Mouse (Mus musculus): ENCODE data around the gene Adora1. TPM values are rescaled to one million over a fixed set of nuclear protein-coding genes. Genes with fewer than 3 reads are reported as not detected.

The Adora1 gene
- polyA plus RNA-seq, 1 experiment from 2014 or later: 14.0 TPM

GRCm38 (mm10) chr1:134233681-134234454, 1.4 kb downstream of the Adora1 start:
- Histone ChIP-seq H3K36me3 (ENCODE audit: control insufficient read depth, insufficient read depth, low read length) (no peaks in the 10 kb centered on the region), H3K9ac (replicated peaks; ENCODE audit: low read depth, low read length) (peak overlapping the region; percentile 63), H3K27ac (ENCODE audit: low read depth, low read length) (no peak overlapping the region), H3K4me1 (ENCODE audit: control insufficient read depth, insufficient read depth, low read length) (peaks cover 25% of the 10 kb centered on the region), H3K4me3 (ENCODE audit: low read depth, low read length) (peak overlapping the region; percentile 47), H3K4me2 (ENCODE audit: low read depth, low read length) (peak overlapping the region; percentile 88), H3K27me3 (ENCODE audit: control insufficient read depth, insufficient read depth, low read length) (peaks cover 20% of the 10 kb centered on the region), H3K9me3 (ENCODE audit: control insufficient read depth, low read length) (no peaks in the 10 kb centered on the region)
- no peak for ATAC-seq (ENCODE audit: low read depth)
- WGBS: 50% methylated on average over 19 of the region's 19 CpGs

GRCm38 (mm10) chr1:134232778-134233531, 2.3 kb downstream of the Adora1 start:
- Histone ChIP-seq H3K4me3 (ENCODE audit: low read depth, low read length) (peak overlapping the region; percentile 47; the same call in 1 of the 2 replicates), H3K4me2 (ENCODE audit: low read depth, low read length) (peak overlapping the region; percentile 88)
- WGBS: 53% methylated on average over 12 of the region's 12 CpGs

GRCm38 (mm10) chr1:134232326-134232725, 2.9 kb downstream of the Adora1 start:
- peaks cover 25% of the 10 kb centered on the region for H3K4me1 ChIP-seq (ENCODE audit: control insufficient read depth, insufficient read depth, low read length)
- H3K4me2 ChIP-seq (ENCODE audit: low read depth, low read length): peak overlapping the region; percentile 88; the same call in 1 of the 2 replicates
- no peak overlapping the region for H3K9ac ChIP-seq (replicated peaks; ENCODE audit: low read depth, low read length)
- no peak for ATAC-seq (ENCODE audit: low read depth)
- peaks cover 20% of the 10 kb centered on the region for H3K27me3 ChIP-seq (ENCODE audit: control insufficient read depth, insufficient read depth, low read length)
- 62% methylated on average over 8 of the region's 8 CpGs for WGBS
- no peaks in the 10 kb centered on the region for H3K36me3 ChIP-seq (ENCODE audit: control insufficient read depth, insufficient read depth, low read length)
- H3K4me3 ChIP-seq (ENCODE audit: low read depth, low read length): no peak overlapping the region
- no peaks in the 10 kb centered on the region for H3K9me3 ChIP-seq (ENCODE audit: control insufficient read depth, low read length)
- no peak overlapping the region for H3K27ac ChIP-seq (ENCODE audit: low read depth, low read length)

More at GRCm38 (mm10) chr1:134232778-134233531, 2.3 kb downstream of the Adora1 start:
- no peaks in the 10 kb centered on the region for H3K9me3 ChIP-seq (ENCODE audit: control insufficient read depth, low read length)
- no peaks in the 10 kb centered on the region for H3K36me3 ChIP-seq (ENCODE audit: control insufficient read depth, insufficient read depth, low read length)
- H3K27ac ChIP-seq (ENCODE audit: low read depth, low read length): no peak overlapping the region
- H3K27me3 ChIP-seq (ENCODE audit: control insufficient read depth, insufficient read depth, low read length): peaks cover 20% of the 10 kb centered on the region
- H3K4me1 ChIP-seq (ENCODE audit: control insufficient read depth, insufficient read depth, low read length): peaks cover 25% of the 10 kb centered on the region
- 0 out of 2 replicates have a peak overlapping the region, but pooled peaks have one; percentile 7 for H3K9ac ChIP-seq (replicated peaks; ENCODE audit: low read depth, low read length)
- peak; percentile 28; the same call in 1 of the 2 replicates for ATAC-seq (ENCODE audit: low read depth)

GRCm38 (mm10) chr1:134231681-134232080, 3.5 kb downstream of the Adora1 start:
- H3K27ac ChIP-seq (ENCODE audit: low read depth, low read length): no peak overlapping the region
- H3K9me3 ChIP-seq (ENCODE audit: control insufficient read depth, low read length): no peaks in the 10 kb centered on the region
- no peak overlapping the region for H3K4me3 ChIP-seq (ENCODE audit: low read depth, low read length)
- no peak overlapping the region for H3K9ac ChIP-seq (replicated peaks; ENCODE audit: low read depth, low read length)
- H3K4me1 ChIP-seq (ENCODE audit: control insufficient read depth, insufficient read depth, low read length): peaks cover 25% of the 10 kb centered on the region
- 76% methylated on average over 3 of the region's 3 CpGs for WGBS
- no peak overlapping the region for H3K4me2 ChIP-seq (ENCODE audit: low read depth, low read length)
- H3K36me3 ChIP-seq (ENCODE audit: control insufficient read depth, insufficient read depth, low read length): no peaks in the 10 kb centered on the region
- ATAC-seq (ENCODE audit: low read depth): no peak
- H3K27me3 ChIP-seq (ENCODE audit: control insufficient read depth, insufficient read depth, low read length): peaks cover 20% of the 10 kb centered on the region

GRCm38 (mm10) chr1:134231270-134231669, 4.0 kb downstream of the Adora1 start:
- WGBS: 85% methylated on average over 3 of the region's 3 CpGs
- Histone ChIP-seq H3K36me3 (ENCODE audit: control insufficient read depth, insufficient read depth, low read length) (no peaks in the 10 kb centered on the region), H3K9me3 (ENCODE audit: control insufficient read depth, low read length) (no peaks in the 10 kb centered on the region), H3K27me3 (ENCODE audit: control insufficient read depth, insufficient read depth, low read length) (peaks cover 20% of the 10 kb centered on the region), H3K4me2 (ENCODE audit: low read depth, low read length) (no peak overlapping the region), H3K27ac (ENCODE audit: low read depth, low read length) (no peak overlapping the region), H3K9ac (replicated peaks; ENCODE audit: low read depth, low read length) (no peak overlapping the region), H3K4me1 (ENCODE audit: control insufficient read depth, insufficient read depth, low read length) (peaks cover 25% of the 10 kb centered on the region), H3K4me3 (ENCODE audit: low read depth, low read length) (no peak overlapping the region)
- ATAC-seq (ENCODE audit: low read depth): no peak

- Histone ChIP-seq H3K27ac (ENCODE audit: low read depth, low read length) (no peak overlapping the region), H3K4me3 (ENCODE audit: low read depth, low read length) (no peak overlapping the region), H3K36me3 (ENCODE audit: control insufficient read depth, insufficient read depth, low read length) (no peaks in the 10 kb centered on the region), H3K9ac (replicated peaks; ENCODE audit: low read depth, low read length) (no peak overlapping the region), H3K9me3 (ENCODE audit: control insufficient read depth, low read length) (no peaks in the 10 kb centered on the region), H3K4me1 (ENCODE audit: control insufficient read depth, insufficient read depth, low read length) (peaks cover 21% of the 10 kb centered on the region), H3K4me2 (ENCODE audit: low read depth, low read length) (no peak overlapping the region), H3K27me3 (ENCODE audit: control insufficient read depth, insufficient read depth, low read length) (peaks cover 20% of the 10 kb centered on the region)
- ATAC-seq (ENCODE audit: low read depth): no peak
- 85% methylated on average over 10 of the region's 10 CpGs for WGBS
These were observed 4.5 kb downstream of the Adora1 start for GRCm38 (mm10) chr1:134230638-134231228.

GRCm38 (mm10) chr1:134229806-134230575, 5.2 kb downstream of the Adora1 start:
- H3K9ac ChIP-seq (replicated peaks; ENCODE audit: low read depth, low read length): no peak overlapping the region
- ATAC-seq (ENCODE audit: low read depth): no peak
- no peak overlapping the region for H3K27ac ChIP-seq (ENCODE audit: low read depth, low read length)
- no peak overlapping the region for H3K4me2 ChIP-seq (ENCODE audit: low read depth, low read length)
- no peaks in the 10 kb centered on the region for H3K36me3 ChIP-seq (ENCODE audit: control insufficient read depth, insufficient read depth, low read length)
- H3K27me3 ChIP-seq (ENCODE audit: control insufficient read depth, insufficient read depth, low read length): peaks cover 17% of the 10 kb centered on the region
- 77% methylated on average over 5 of the region's 5 CpGs for WGBS
- no peak overlapping the region for H3K4me3 ChIP-seq (ENCODE audit: low read depth, low read length)
- H3K4me1 ChIP-seq (ENCODE audit: control insufficient read depth, insufficient read depth, low read length): peaks cover 15% of the 10 kb centered on the region; the same call in 1 of the 2 replicates
- no peaks in the 10 kb centered on the region for H3K9me3 ChIP-seq (ENCODE audit: control insufficient read depth, low read length)

GRCm38 (mm10) chr1:134226739-134227138, 8.5 kb downstream of the Adora1 start:
- Histone ChIP-seq H3K4me2 (ENCODE audit: low read depth, low read length) (no peak overlapping the region), H3K4me3 (ENCODE audit: low read depth, low read length) (no peak overlapping the region), H3K4me1 (ENCODE audit: control insufficient read depth, insufficient read depth, low read length) (no peaks in the 10 kb centered on the region), H3K27ac (ENCODE audit: low read depth, low read length) (no peak overlapping the region), H3K36me3 (ENCODE audit: control insufficient read depth, insufficient read depth, low read length) (no peaks in the 10 kb centered on the region), H3K27me3 (ENCODE audit: control insufficient read depth, insufficient read depth, low read length) (no peaks in the 10 kb centered on the region), H3K9me3 (ENCODE audit: control insufficient read depth, low read length) (no peaks in the 10 kb centered on the region), H3K9ac (replicated peaks; ENCODE audit: low read depth, low read length) (no peak overlapping the region)
- ATAC-seq (ENCODE audit: low read depth): no peak
- WGBS: 82% methylated on average over 8 of the region's 8 CpGs

Measured in neural tube, embryonic 14.5 days (tissue).